Mouse (Mus musculus): ENCODE measurements around the gene Nudt3. TPM values are rescaled to one million over a fixed set of nuclear protein-coding genes. Genes with fewer than 3 reads are reported as not detected.
A peak's percentile ranks its signal among the peaks of the same experiment; 100 is the strongest.

Gene Nudt3
- polyA plus RNA-seq, 1 experiment = 142 TPM

GRCm38 (mm10) chr17:27561809-27562526, 61.3 kb downstream of the Nudt3 start:
- no peak for TF ChIP-seq REST (IDR thresholded peaks at IDR 0.05; ENCODE audit: insufficient read depth, insufficient read length)
- no peak for TF ChIP-seq SRF (IDR thresholded peaks at IDR 0.05; ENCODE audit: control insufficient read depth, insufficient read length, low read depth)
- TF ChIP-seq MYOG (IDR thresholded peaks at IDR 0.05; ENCODE audit: control insufficient read depth in 1 of 3, insufficient read depth in 1 of 3, insufficient read length in 2 of 3, low read depth in 2 of 3) = peak in 1 of 3 experiments; percentile 42
- peak in 1 of 3 experiments; percentile 63 for TF ChIP-seq MYOD1 (IDR thresholded peaks at IDR 0.05; ENCODE audit: control insufficient read depth in 1 of 3, insufficient read length in 2 of 3, low read depth in 2 of 3)
- peak; percentile 18 for TF ChIP-seq POLR2AphosphoS2 (IDR thresholded peaks at IDR 0.05; ENCODE audit: insufficient read length, low read depth)
- Histone ChIP-seq H3K79me2 (ENCODE audit: control insufficient read depth, insufficient read depth) (peaks cover 27% of the 10 kb centered on the region), H3ac (ENCODE audit: control insufficient read depth, insufficient read length) (no peak overlapping the region), H3K4me2 (ENCODE audit: low read depth) (peak overlapping the region; percentile 63), H3K36me3 (ENCODE audit: control insufficient read depth, insufficient read depth) (no peaks in the 10 kb centered on the region), H3K27me3 (ENCODE audit: control insufficient read depth, insufficient read depth, insufficient read length) (no peaks in the 10 kb centered on the region), H3K4me3 (no peak overlapping the region)

- peak overlapping the region; percentile 63 for H3K4me2 ChIP-seq (ENCODE audit: low read depth)
- H3K79me2 ChIP-seq (ENCODE audit: control insufficient read depth, insufficient read depth) = peaks cover 27% of the 10 kb centered on the region
- TF ChIP-seq REST (IDR thresholded peaks at IDR 0.05; ENCODE audit: insufficient read depth, insufficient read length) (no peak), USF1 (IDR thresholded peaks at IDR 0.05; ENCODE audit: low read depth) (no peak), TCF3 (IDR thresholded peaks at IDR 0.05; ENCODE audit: insufficient read length, low read depth) (no peak), CEBPB (IDR thresholded peaks at IDR 0.05; ENCODE audit: insufficient read depth, poor library complexity, severe bottlenecking) (no peak), POLR2A (IDR thresholded peaks at IDR 0.05; ENCODE audit: insufficient read length, low read depth) (no peak), MYOG (IDR thresholded peaks at IDR 0.05; ENCODE audit: control insufficient read depth in 1 of 3, insufficient read depth in 1 of 3, insufficient read length in 2 of 3, low read depth in 2 of 3) (no peak), POLR2AphosphoS2 (IDR thresholded peaks at IDR 0.05; ENCODE audit: insufficient read length, low read depth) (no peak), SRF (IDR thresholded peaks at IDR 0.05; ENCODE audit: control insufficient read depth, insufficient read length, low read depth) (no peak), MAX (IDR thresholded peaks at IDR 0.05; ENCODE audit: low read depth) (no peak), E2F4 (IDR thresholded peaks at IDR 0.05; ENCODE audit: insufficient read depth) (no peak), MYOD1 (IDR thresholded peaks at IDR 0.05; ENCODE audit: control insufficient read depth in 1 of 3, insufficient read length in 2 of 3, low read depth in 2 of 3) (no peak), TCF12 (IDR thresholded peaks at IDR 0.05; ENCODE audit: insufficient read depth, poor library complexity, severe bottlenecking) (no peak)
- no peaks in the 10 kb centered on the region for H3K36me3 ChIP-seq (ENCODE audit: control insufficient read depth, insufficient read depth)
- no peak overlapping the region for H3ac ChIP-seq (ENCODE audit: control insufficient read depth, insufficient read length)
- no peak overlapping the region for H3K4me3 ChIP-seq
- H3K27me3 ChIP-seq (ENCODE audit: control insufficient read depth, insufficient read depth, insufficient read length) = no peaks in the 10 kb centered on the region
These were observed 62.3 kb downstream of the Nudt3 start for GRCm38 (mm10) chr17:27560926-27561480.

GRCm38 (mm10) chr17:27559596-27559995, 63.7 kb downstream of the Nudt3 start:
- Histone ChIP-seq H3ac (ENCODE audit: control insufficient read depth, insufficient read length) (no peak overlapping the region), H3K4me3 (peak overlapping the region; percentile 38), H3K79me2 (ENCODE audit: control insufficient read depth, insufficient read depth) (peaks cover 27% of the 10 kb centered on the region), H3K4me2 (ENCODE audit: low read depth) (peak overlapping the region; percentile 80), H3K36me3 (ENCODE audit: control insufficient read depth, insufficient read depth) (no peaks in the 10 kb centered on the region), H3K27me3 (ENCODE audit: control insufficient read depth, insufficient read depth, insufficient read length) (no peaks in the 10 kb centered on the region)
- TF ChIP-seq TCF3 (IDR thresholded peaks at IDR 0.05; ENCODE audit: insufficient read length, low read depth) (no peak), POLR2A (IDR thresholded peaks at IDR 0.05; ENCODE audit: insufficient read length, low read depth) (no peak), MYOG (IDR thresholded peaks at IDR 0.05; ENCODE audit: control insufficient read depth in 1 of 3, insufficient read depth in 1 of 3, insufficient read length in 2 of 3, low read depth in 2 of 3) (no peak), CEBPB (IDR thresholded peaks at IDR 0.05; ENCODE audit: insufficient read depth, poor library complexity, severe bottlenecking) (no peak), REST (IDR thresholded peaks at IDR 0.05; ENCODE audit: insufficient read depth, insufficient read length) (no peak), MAX (IDR thresholded peaks at IDR 0.05; ENCODE audit: low read depth) (no peak), TCF12 (IDR thresholded peaks at IDR 0.05; ENCODE audit: insufficient read depth, poor library complexity, severe bottlenecking) (no peak), E2F4 (IDR thresholded peaks at IDR 0.05; ENCODE audit: insufficient read depth) (no peak), POLR2AphosphoS2 (IDR thresholded peaks at IDR 0.05; ENCODE audit: insufficient read length, low read depth) (no peak), SRF (IDR thresholded peaks at IDR 0.05; ENCODE audit: control insufficient read depth, insufficient read length, low read depth) (no peak), MYOD1 (IDR thresholded peaks at IDR 0.05; ENCODE audit: control insufficient read depth in 1 of 3, insufficient read length in 2 of 3, low read depth in 2 of 3) (no peak), USF1 (IDR thresholded peaks at IDR 0.05; ENCODE audit: low read depth) (no peak)

GRCm38 (mm10) chr17:27558845-27559244, 64.5 kb downstream of the Nudt3 start:
- no peaks in the 10 kb centered on the region for H3K27me3 ChIP-seq (ENCODE audit: control insufficient read depth, insufficient read depth, insufficient read length)
- TF ChIP-seq CEBPB (IDR thresholded peaks at IDR 0.05; ENCODE audit: insufficient read depth, poor library complexity, severe bottlenecking) (no peak), TCF12 (IDR thresholded peaks at IDR 0.05; ENCODE audit: insufficient read depth, poor library complexity, severe bottlenecking) (no peak), REST (IDR thresholded peaks at IDR 0.05; ENCODE audit: insufficient read depth, insufficient read length) (no peak), E2F4 (IDR thresholded peaks at IDR 0.05; ENCODE audit: insufficient read depth) (no peak), MYOD1 (IDR thresholded peaks at IDR 0.05; ENCODE audit: control insufficient read depth in 1 of 3, insufficient read length in 2 of 3, low read depth in 2 of 3) (no peak), TCF3 (IDR thresholded peaks at IDR 0.05; ENCODE audit: insufficient read length, low read depth) (no peak)
- H3K79me2 ChIP-seq (ENCODE audit: control insufficient read depth, insufficient read depth) = peaks cover 27% of the 10 kb centered on the region
- H3K36me3 ChIP-seq (ENCODE audit: control insufficient read depth, insufficient read depth) = no peaks in the 10 kb centered on the region
- H3ac ChIP-seq (ENCODE audit: control insufficient read depth, insufficient read length) = no peak overlapping the region
- peak overlapping the region; percentile 80 for H3K4me2 ChIP-seq (ENCODE audit: low read depth)
- peak overlapping the region; percentile 38 for H3K4me3 ChIP-seq
